8 mouse cellular contexts compared by ENCODE assay signal in genomic region chr9:98987131-98987530, GRCm38 (mm10). TPM values are rescaled to one million over a fixed set of nuclear protein-coding genes. Genes with fewer than 3 reads are reported as not detected.
DNase-seq lines count a peak whose midpoint lies in the region; ATAC-seq and TF ChIP-seq lines count a peak whose summit lies in the region.

No protein-coding gene starts in this region.

- H3K27ac ChIP-seq in heart, embryonic 13.5 days (replicated peaks) = no peak overlapping the region
- no peak overlapping the region for H3K27ac ChIP-seq in ES-E14 (ENCODE audit: insufficient read depth, low read depth, low read length, poor library complexity, severe bottlenecking)
- H3K27ac ChIP-seq in hindbrain, embryonic 11.5 days (ENCODE audit: low read depth, low read length) = no peak overlapping the region
- no peak overlapping the region for H3K27ac ChIP-seq in midbrain, embryonic 11.5 days (ENCODE audit: low read depth, low read length)
- no peak overlapping the region for H3K27ac ChIP-seq in thymus, adult 2 months (ENCODE audit: control insufficient read depth, insufficient read depth, low read length)

- in situ Hi-C loops in ES-E14 (cut with MboI; ENCODE audit: low sequenced_read_pairs in 2 of 2, unreplicated experiment in 2 of 2) = no loop called here

- no peak for DNase-seq in heart, postnatal 10 days
- DNase-seq in ES-E14 (ENCODE audit: low read depth, low spot score) = no peak
- DNase-seq in hindbrain, embryonic 11.5 days (ENCODE audit: low spot score) = no peak
- DNase-seq in midbrain, embryonic 11.5 days (ENCODE audit: low spot score, missing footprints) = no peak
- no peak for DNase-seq in Muller cell, postnatal 12 days (ENCODE audit: inconsistent ontology term)
- no peak for DNase-seq in thymus, adult 2 months
- no peak for DNase-seq in layer of hippocampus, postnatal 10 days (ENCODE audit: low spot score in 2 of 2)

- no peak for ATAC-seq in heart, embryonic 13.5 days (ENCODE audit: extremely low read depth, insufficient number of reproducible peaks, low FRiP score, low TSS enrichment)
- no peak for ATAC-seq in hindbrain, embryonic 11.5 days (ENCODE audit: low FRiP score)
- no peak for ATAC-seq in midbrain, embryonic 11.5 days (ENCODE audit: low FRiP score)

- no peaks in the 10 kb centered on the region for H3K9me3 ChIP-seq in heart, embryonic 13.5 days
- no peaks in the 10 kb centered on the region for H3K9me3 ChIP-seq in ES-E14 (ENCODE audit: control insufficient read depth, insufficient read depth, low read depth, low read length)
- no peaks in the 10 kb centered on the region for H3K9me3 ChIP-seq in hindbrain, embryonic 11.5 days (ENCODE audit: control insufficient read depth, low read length)
- no peaks in the 10 kb centered on the region for H3K9me3 ChIP-seq in midbrain, embryonic 11.5 days (ENCODE audit: control insufficient read depth, low read length)

- H3K4me2 ChIP-seq in heart, embryonic 13.5 days = peak overlapping the region; percentile 82
- peak overlapping the region; percentile 79 for H3K4me2 ChIP-seq in hindbrain, embryonic 11.5 days (replicated peaks; ENCODE audit: low read depth, low read length)
- H3K4me2 ChIP-seq in midbrain, embryonic 11.5 days = peak overlapping the region; percentile 85

- H3K9ac ChIP-seq in heart, embryonic 13.5 days = peak overlapping the region; percentile 85
- H3K9ac ChIP-seq in ES-E14 (ENCODE audit: insufficient read depth, low read depth, low read length, poor library complexity, severe bottlenecking) = no peak overlapping the region
- H3K9ac ChIP-seq in hindbrain, embryonic 11.5 days (ENCODE audit: low read depth, low read length) = peak overlapping the region; percentile 73; the same call in 1 of the 2 replicates
- peak overlapping the region; percentile 75 for H3K9ac ChIP-seq in midbrain, embryonic 11.5 days (ENCODE audit: low read length)

- TF ChIP-seq CTCF in thymus, adult 2 months (IDR thresholded peaks at IDR 0.05; ENCODE audit: borderline replicate concordance, control insufficient read depth, extremely low read depth, insufficient read depth, low read length, poor library complexity) = no peak

- H3K4me1 ChIP-seq in heart, embryonic 13.5 days = peaks cover 12% of the 10 kb centered on the region
- H3K4me1 ChIP-seq in ES-E14 (ENCODE audit: control insufficient read depth in 2 of 2, insufficient read depth in 2 of 2, low read length in 2 of 2, poor library complexity in 1 of 2) = peaks cover 0 to 8% of the 10 kb centered on the region in 2 experiments; a peak in 1 of 4 replicates
- H3K4me1 ChIP-seq in hindbrain, embryonic 11.5 days (replicated peaks; ENCODE audit: control insufficient read depth, insufficient read depth, low read length) = no peaks in the 10 kb centered on the region
- peaks cover 6% of the 10 kb centered on the region for H3K4me1 ChIP-seq in midbrain, embryonic 11.5 days (ENCODE audit: control insufficient read depth, insufficient read depth, low read length)
- H3K4me1 ChIP-seq in thymus, adult 2 months (replicated peaks; ENCODE audit: control insufficient read depth, insufficient read depth, low read length) = peaks cover 3% of the 10 kb centered on the region; the same call in 1 of the 2 replicates

- TF ChIP-seq POLR2A in thymus, adult 2 months (IDR thresholded peaks at IDR 0.05; ENCODE audit: control insufficient read depth, extremely low read depth, insufficient read depth, low read length, poor library complexity) = no peak

- WGBS in heart, embryonic 13.5 days = 40% methylated on average over 9 of the region's 9 CpGs
- WGBS in hindbrain, embryonic 11.5 days = 58% methylated on average over 9 of the region's 9 CpGs
- 60% methylated on average over 9 of the region's 9 CpGs for WGBS in midbrain, embryonic 11.5 days
- 57% methylated on average over 9 of the region's 9 CpGs for WGBS in thymus, adult 2 months

- peaks cover 23% of the 10 kb centered on the region for H3K27me3 ChIP-seq in heart, embryonic 13.5 days (replicated peaks)
- H3K27me3 ChIP-seq in hindbrain, embryonic 11.5 days (ENCODE audit: control insufficient read depth, insufficient read depth, low read length) = no peaks in the 10 kb centered on the region; the same call in 1 of the 2 replicates
- peaks cover 2% of the 10 kb centered on the region; the same call in 1 of the 2 replicates for H3K27me3 ChIP-seq in midbrain, embryonic 11.5 days (ENCODE audit: control insufficient read depth, insufficient read depth, low read length)
- no peaks in the 10 kb centered on the region for H3K27me3 ChIP-seq in thymus, adult 2 months (ENCODE audit: control insufficient read depth, insufficient read depth, low read length)

- no peaks in the 10 kb centered on the region for H3K36me3 ChIP-seq in heart, embryonic 13.5 days
- H3K36me3 ChIP-seq in ES-E14 (ENCODE audit: control insufficient read depth, insufficient read depth, low read length, poor library complexity, severe bottlenecking) = no peaks in the 10 kb centered on the region
- H3K36me3 ChIP-seq in hindbrain, embryonic 11.5 days (ENCODE audit: control insufficient read depth, insufficient read depth, low read length) = no peaks in the 10 kb centered on the region
- H3K36me3 ChIP-seq in midbrain, embryonic 11.5 days (ENCODE audit: control insufficient read depth, insufficient read depth, low read length) = no peaks in the 10 kb centered on the region
- H3K36me3 ChIP-seq in thymus, adult 2 months (ENCODE audit: control insufficient read depth, insufficient read depth, low read length) = no peaks in the 10 kb centered on the region

- intact Hi-C loops in heart, postnatal 10 days (cut with DNase I) = no loop called here

- peak overlapping the region; percentile 76 for H3K4me3 ChIP-seq in heart, embryonic 13.5 days
- H3K4me3 ChIP-seq in ES-E14 (ENCODE audit: insufficient read depth in 1 of 2, low read depth in 1 of 2, low read length in 2 of 2, poor library complexity in 1 of 2, severe bottlenecking in 1 of 2) = peak overlapping the region; percentile 71 to 84; a peak in 3 of 4 replicates
- peak overlapping the region; percentile 85 for H3K4me3 ChIP-seq in hindbrain, embryonic 11.5 days (ENCODE audit: low read depth, low read length)
- peak overlapping the region; percentile 78 for H3K4me3 ChIP-seq in midbrain, embryonic 11.5 days (ENCODE audit: low read depth, low read length)
- H3K4me3 ChIP-seq in thymus, adult 2 months (ENCODE audit: control insufficient read depth, insufficient read depth, low read length) = no peak overlapping the region

TF ChIP-seq in ES-E14, 5 proteins besides CTCF, POLR2A, EP300 and RAD21:
- no peak for TF ChIP-seq CHD2 (IDR thresholded peaks at IDR 0.05; ENCODE audit: low read depth, low read length)
- TF ChIP-seq ZC3H11A (IDR thresholded peaks at IDR 0.05; ENCODE audit: borderline replicate concordance, low read depth, low read length) = no peak
- no peak for TF ChIP-seq HCFC1 (IDR thresholded peaks at IDR 0.05; ENCODE audit: borderline replicate concordance, insufficient read depth, low read length)
TF ChIP-seq in ES-E14: peak in this region for 0.

RNA-seq across cellular contexts. Expression of gene Faim, which starts 1.0 kb away (rescaled TPM):
- 26.6 and 33.5 TPM in 2 replicates for polyA plus RNA-seq in heart, embryonic 13.5 days (2015; fragmentation: Nextera tagmentation; extraction: Ambion mirVana)
- total RNA-seq in heart, postnatal 10 days (2021) = 1 to 10 TPM; 8.7 to 8.9 TPM
- total RNA-seq in ES-E14 (2012; rRNA removed) = 26.0 and 30.9 TPM in 2 replicates
- 92.0 and 96.3 TPM in 2 replicates for polyA plus RNA-seq in hindbrain, embryonic 11.5 days (2014; fragmentation: Nextera tagmentation; extraction: Ambion mirVana)
- 87.3 and 91.8 TPM in 2 replicates for polyA plus RNA-seq in midbrain, embryonic 11.5 days (2014; fragmentation: Nextera tagmentation; extraction: Ambion mirVana)
- polyA plus RNA-seq in thymus, adult 2 months (2012; rRNA removed) = 3.9 and 5.7 TPM in 2 replicates
- 10 to 100 TPM; 56.5 to 57.3 TPM for total RNA-seq in layer of hippocampus, postnatal 10 days (2021)

RNA-seq across cellular contexts. Expression of gene Foxl2, which starts 32.0 kb away (rescaled TPM):
- not detected in 2 replicates for polyA plus RNA-seq in heart, embryonic 13.5 days (2015; fragmentation: Nextera tagmentation; extraction: Ambion mirVana)
- not detected for total RNA-seq in heart, postnatal 10 days (2021)
- 0.36 TPM in 1 of 2 replicates, not detected in the other for total RNA-seq in ES-E14 (2012; rRNA removed)
- 1.0 and 1.3 TPM in 2 replicates for polyA plus RNA-seq in hindbrain, embryonic 11.5 days (2014; fragmentation: Nextera tagmentation; extraction: Ambion mirVana)
- polyA plus RNA-seq in midbrain, embryonic 11.5 days (2014; fragmentation: Nextera tagmentation; extraction: Ambion mirVana) = 2.2 and 3.6 TPM in 2 replicates
- 0.05 and 0.14 TPM in 2 replicates for polyA plus RNA-seq in thymus, adult 2 months (2012; rRNA removed)
- total RNA-seq in layer of hippocampus, postnatal 10 days (2021) = 1 to 10 TPM; 1.4 to 1.7 TPM

RNA-seq across cellular contexts. Expression of gene Gm1123, which starts 48.4 kb away (rescaled TPM):
- not detected in 2 replicates for polyA plus RNA-seq in heart, embryonic 13.5 days (2015; fragmentation: Nextera tagmentation; extraction: Ambion mirVana)
- not detected for total RNA-seq in heart, postnatal 10 days (2021)
- not detected in 2 replicates for total RNA-seq in ES-E14 (2012; rRNA removed)
- not detected in 2 replicates for polyA plus RNA-seq in hindbrain, embryonic 11.5 days (2014; fragmentation: Nextera tagmentation; extraction: Ambion mirVana)
- 0.08 TPM in 1 of 2 replicates, not detected in the other for polyA plus RNA-seq in midbrain, embryonic 11.5 days (2014; fragmentation: Nextera tagmentation; extraction: Ambion mirVana)
- 0.18 TPM in 1 of 2 replicates, not detected in the other for polyA plus RNA-seq in thymus, adult 2 months (2012; rRNA removed)
- under 1 TPM in 1 of 2 experiments, not detected in 1; 0.22 TPM for total RNA-seq in layer of hippocampus, postnatal 10 days (2021)
